Mouse (Mus musculus) neural tube, embryonic 11.5 days (tissue): ENCODE measurements around the gene Fn1. TPM values are rescaled to one million over a fixed set of nuclear protein-coding genes. Genes with fewer than 3 reads are reported as not detected.

Experiments used
- ATAC-seq: fragments of 200-750 bp; cut with Nextera tagmentation; 2 replicates; pipeline ENCODE4 v1.8.0; 2017; ENCODE audit warnings: moderate number of reproducible peaks, mild to moderate bottlenecking, moderate TSS enrichment, moderate library complexity; ENCODE audit not compliant: insufficient read depth, low FRiP score, low TSS enrichment
- DNase-seq: peaks from one replicate; pipeline ENCODE4 v3.0.0-alpha.2; 2015; ENCODE audit warnings: low spot score
- H3K27ac ChIP-seq: fragments of 300-500 bp; sonication (generic); 2 replicates; pipeline ENCODE4 v1.5.1; 2014; ENCODE audit warnings: low read depth, mild to moderate bottlenecking, low read length
- H3K27me3 ChIP-seq: fragments of 300-500 bp; sonication (generic); 2 replicates; pipeline ENCODE4 v1.6.1; 2014; ENCODE audit warnings: mild to moderate bottlenecking, low read length, mixed read lengths; ENCODE audit not compliant: control insufficient read depth, insufficient read depth
- H3K36me3 ChIP-seq: fragments of 300-500 bp; sonication (generic); 2 replicates; pipeline ENCODE4 v1.6.1; 2014; ENCODE audit warnings: mild to moderate bottlenecking, low read length, moderate library complexity, mixed read lengths; ENCODE audit not compliant: control insufficient read depth, insufficient read depth
- H3K4me1 ChIP-seq: fragments of 300-500 bp; sonication (generic); 2 replicates; pipeline ENCODE4 v1.6.1; 2014; ENCODE audit warnings: low read length, mixed read lengths; ENCODE audit not compliant: control insufficient read depth, insufficient read depth
- H3K4me2 ChIP-seq: fragments of 300-500 bp; sonication (generic); 2 replicates; pipeline ENCODE4 v1.6.1; 2014; ENCODE audit warnings: low read depth, mild to moderate bottlenecking, moderate library complexity
- H3K4me3 ChIP-seq: fragments of 300-500 bp; sonication (generic); 2 replicates; pipeline ENCODE4 v1.5.1; 2014; ENCODE audit warnings: low read depth, low read length
- H3K9ac ChIP-seq: fragments of 300-500 bp; sonication (generic); 2 replicates; pipeline ENCODE4 v1.6.1; 2014; ENCODE audit warnings: mild to moderate bottlenecking, low read length
- H3K9me3 ChIP-seq: fragments of 300-500 bp; sonication (generic); 2 replicates; pipeline ENCODE4 v1.6.1; 2016; ENCODE audit warnings: low read length; ENCODE audit not compliant: control insufficient read depth
- WGBS: fragments of 180-500 bp; shearing (Covaris S2); extraction: QIAGEN DNeasy Blood & Tissue Kit; methylation state at CpG from one replicate; pipeline ENCODE4 v1.1.7; 2014; 5-methylcytosine and 5-hydroxymethylcytosine counted together
- polyA plus RNA-seq: library from polyadenylated mRNA; unstranded; fragments of >200 nt; fragmentation: Nextera tagmentation; extraction: Ambion mirVana; gene quantifications from 2 replicates; pipeline ENCODE4 v1.2.1, GENCODE M21; 2014

Gene Fn1
- polyA plus RNA-seq, 1 experiment from 2014 or later, result 88.1 TPM

- no peaks in the 10 kb centered on the region for H3K27me3 ChIP-seq
- no peak overlapping the region for H3K4me3 ChIP-seq
- no peaks in the 10 kb centered on the region for H3K4me1 ChIP-seq
- DNase-seq, result no peak
- H3K36me3 ChIP-seq, result peaks cover 21% of the 10 kb centered on the region
- H3K4me2 ChIP-seq, result no peak overlapping the region
- H3K9me3 ChIP-seq, result no peaks in the 10 kb centered on the region
- no peak overlapping the region for H3K9ac ChIP-seq
- no peak overlapping the region for H3K27ac ChIP-seq
- 93% methylated on average over 2 of the region's 2 CpGs for WGBS
- no peak for ATAC-seq
Observed at GRCm38 (mm10) chr1:71605751-71606150, 47.2 kb downstream of the Fn1 start.

GRCm38 (mm10) chr1:71595365-71595764, 57.6 kb downstream of the Fn1 start:
- H3K27ac ChIP-seq, result no peak overlapping the region
- H3K36me3 ChIP-seq, result peaks cover 19% of the 10 kb centered on the region
- H3K9ac ChIP-seq, result no peak overlapping the region
- DNase-seq (no peak), ATAC-seq (no peak)
- H3K4me1 ChIP-seq, result no peaks in the 10 kb centered on the region
- 91% methylated on average over 4 of the region's 4 CpGs for WGBS
- no peaks in the 10 kb centered on the region for H3K9me3 ChIP-seq
- H3K4me3 ChIP-seq, result no peak overlapping the region
- no peak overlapping the region for H3K4me2 ChIP-seq
- no peaks in the 10 kb centered on the region for H3K27me3 ChIP-seq

GRCm38 (mm10) chr1:71594268-71594667, 58.7 kb downstream of the Fn1 start:
- ATAC-seq, result no peak
- H3K9ac ChIP-seq, result no peak overlapping the region
- no peak overlapping the region for H3K27ac ChIP-seq
- H3K4me3 ChIP-seq, result no peak overlapping the region
- no peaks in the 10 kb centered on the region for H3K4me1 ChIP-seq
- peaks cover 23% of the 10 kb centered on the region for H3K36me3 ChIP-seq
- no peaks in the 10 kb centered on the region for H3K27me3 ChIP-seq
- H3K4me2 ChIP-seq, result no peak overlapping the region
- no peak for DNase-seq
- 95% methylated on average over 2 of the region's 2 CpGs for WGBS
- H3K9me3 ChIP-seq, result no peaks in the 10 kb centered on the region

GRCm38 (mm10) chr1:71593184-71593583, 59.8 kb downstream of the Fn1 start:
- H3K4me1 ChIP-seq, result no peaks in the 10 kb centered on the region

GRCm38 (mm10) chr1:71590038-71590437, 63.0 kb downstream of the Fn1 start:
- peaks cover 23% of the 10 kb centered on the region for H3K36me3 ChIP-seq

More at GRCm38 (mm10) chr1:71593184-71593583, 59.8 kb downstream of the Fn1 start:
- no peak overlapping the region for H3K27ac ChIP-seq
- DNase-seq (no peak), ATAC-seq (no peak)
- H3K9me3 ChIP-seq, result no peaks in the 10 kb centered on the region
- H3K4me2 ChIP-seq, result no peak overlapping the region
- 95% methylated on average over 9 of the region's 9 CpGs for WGBS
- H3K4me3 ChIP-seq, result no peak overlapping the region
- no peak overlapping the region for H3K9ac ChIP-seq
- no peaks in the 10 kb centered on the region for H3K27me3 ChIP-seq
- H3K36me3 ChIP-seq, result peaks cover 23% of the 10 kb centered on the region

GRCm38 (mm10) chr1:71586658-71587057, 66.3 kb downstream of the Fn1 start:
- Histone ChIP-seq H3K9me3 (no peaks in the 10 kb centered on the region), H3K27me3 (no peaks in the 10 kb centered on the region), H3K4me1 (no peaks in the 10 kb centered on the region), H3K4me3 (no peak overlapping the region), H3K4me2 (no peak overlapping the region), H3K27ac (no peak overlapping the region), H3K36me3 (peaks cover 20% of the 10 kb centered on the region), H3K9ac (no peak overlapping the region)
- ATAC-seq, result no peak
- WGBS, result 95% methylated on average over 7 of the region's 7 CpGs
- no peak for DNase-seq

More at GRCm38 (mm10) chr1:71590038-71590437, 63.0 kb downstream of the Fn1 start:
- Histone ChIP-seq H3K4me3 (no peak overlapping the region), H3K4me2 (no peak overlapping the region), H3K9ac (no peak overlapping the region), H3K27ac (no peak overlapping the region), H3K27me3 (no peaks in the 10 kb centered on the region), H3K4me1 (no peaks in the 10 kb centered on the region), H3K9me3 (no peaks in the 10 kb centered on the region)
- ATAC-seq (no peak), DNase-seq (no peak)
- 95% methylated on average over 11 of the region's 11 CpGs for WGBS

GRCm38 (mm10) chr1:71583900-71584299, 69.1 kb downstream of the Fn1 start:
- no peak for DNase-seq
- no peaks in the 10 kb centered on the region for H3K27me3 ChIP-seq
- H3K36me3 ChIP-seq, result peaks cover 8% of the 10 kb centered on the region
- no peak overlapping the region for H3K4me3 ChIP-seq
- no peak for ATAC-seq
- no peak overlapping the region for H3K4me2 ChIP-seq
- no peaks in the 10 kb centered on the region for H3K9me3 ChIP-seq
- H3K27ac ChIP-seq, result no peak overlapping the region
- H3K4me1 ChIP-seq, result no peaks in the 10 kb centered on the region
- no peak overlapping the region for H3K9ac ChIP-seq
- WGBS, result 92% methylated on average over 7 of the region's 7 CpGs

GRCm38 (mm10) chr1:71583302-71583701, 69.7 kb downstream of the Fn1 start:
- Histone ChIP-seq H3K4me3 (no peak overlapping the region), H3K4me1 (no peaks in the 10 kb centered on the region), H3K36me3 (peaks cover 10% of the 10 kb centered on the region), H3K9ac (no peak overlapping the region), H3K4me2 (no peak overlapping the region), H3K9me3 (no peaks in the 10 kb centered on the region), H3K27ac (no peak overlapping the region), H3K27me3 (no peaks in the 10 kb centered on the region)
- ATAC-seq (no peak), DNase-seq (no peak)
- 95% methylated on average over 8 of the region's 8 CpGs for WGBS

- DNase-seq, result no peak
- no peaks in the 10 kb centered on the region for H3K9me3 ChIP-seq
- no peak overlapping the region for H3K4me2 ChIP-seq
- WGBS, result 91% methylated on average over 12 of the region's 12 CpGs
- no peak overlapping the region for H3K9ac ChIP-seq
- no peak overlapping the region for H3K27ac ChIP-seq
- no peak for ATAC-seq
- H3K4me3 ChIP-seq, result no peak overlapping the region
- H3K27me3 ChIP-seq, result no peaks in the 10 kb centered on the region
- H3K4me1 ChIP-seq, result no peaks in the 10 kb centered on the region
- peaks cover 11% of the 10 kb centered on the region for H3K36me3 ChIP-seq
Observed at GRCm38 (mm10) chr1:71580408-71580807, 72.6 kb downstream of the Fn1 start.
